7 mouse cellular contexts compared by ENCODE assay signal in the genomic region with DNA sequence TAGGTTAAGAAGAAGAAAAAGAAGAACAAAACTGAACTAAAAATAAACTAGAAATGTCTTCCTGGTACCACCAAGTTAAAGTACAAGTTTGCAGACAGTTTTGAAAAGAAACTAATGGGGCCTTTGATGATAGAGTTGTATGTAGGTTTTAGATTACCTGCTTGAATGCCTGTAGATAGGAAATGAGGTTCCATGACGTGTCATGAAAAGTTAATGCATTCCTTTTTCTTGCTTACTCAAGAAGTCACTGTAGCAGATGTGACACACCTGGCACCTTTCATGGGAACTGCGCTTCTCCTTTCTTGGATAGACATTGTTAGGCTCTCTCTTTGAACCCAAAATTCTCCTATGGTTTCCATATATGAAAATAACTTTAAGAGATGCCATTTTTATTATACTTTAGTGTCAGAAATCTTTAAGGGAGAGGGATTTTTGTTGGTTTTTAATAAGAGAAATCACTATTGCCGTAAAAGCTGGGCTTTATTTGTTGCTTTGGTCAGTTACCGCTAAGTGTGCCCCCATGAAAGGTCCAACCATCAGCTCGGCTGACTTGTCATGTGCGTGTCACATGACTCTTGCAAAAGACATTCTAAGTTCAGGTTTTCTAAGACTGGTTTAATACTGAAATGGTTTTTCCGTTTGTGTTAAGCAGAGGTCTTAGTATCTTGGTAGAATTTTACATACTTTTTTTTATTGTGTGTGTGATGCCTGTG. TPM values are rescaled to one million over a fixed set of nuclear protein-coding genes. Genes with fewer than 3 reads are reported as not detected.
DNase-seq lines count a peak whose midpoint lies in the region; ATAC-seq and TF ChIP-seq lines count a peak whose summit lies in the region.

No protein-coding gene starts in this region.

- peak overlapping the region; percentile 98 for H3K4me3 ChIP-seq in hindbrain, embryonic 12.5 days
- peak overlapping the region; percentile 44; the same call in 1 of the 2 replicates for H3K4me3 ChIP-seq in small intestine, adult 2 months (ENCODE audit: low read depth, low read length)

- H3K27ac ChIP-seq in hindbrain, embryonic 12.5 days: peak overlapping the region; percentile 98; the same call in 1 of the 2 replicates
- H3K27ac ChIP-seq in small intestine, adult 2 months (ENCODE audit: insufficient read depth, low read depth, low read length): peak overlapping the region; percentile 92; the same call in 1 of the 2 replicates

- H3K27me3 ChIP-seq in hindbrain, embryonic 12.5 days: no peaks in the 10 kb centered on the region
- H3K27me3 ChIP-seq in small intestine, adult 2 months (ENCODE audit: control insufficient read depth, insufficient read depth, low read length): no peaks in the 10 kb centered on the region

- 59% methylated on average over 7 of the region's 7 CpGs for WGBS in hindbrain, embryonic 12.5 days
- whole genome bisulfite sequencing in small intestine, adult 2 months: 3% methylated on average over 7 of the region's 7 CpGs

- DNase-seq in NIH3T3 (ENCODE audit: low read depth) (peak; percentile 33), liver (peak; percentile 19)
- DNase-seq in right cerebral cortex, adult 18-20 months: no peak
- no peak for DNase-seq in gastrocnemius, postnatal 10 days

- TF ChIP-seq POLR2A in small intestine, adult 2 months (IDR thresholded peaks at IDR 0.05; ENCODE audit: low read depth, low read length): no peak

- H3K36me3 ChIP-seq in hindbrain, embryonic 12.5 days: no peaks in the 10 kb centered on the region
- H3K36me3 ChIP-seq in small intestine, adult 2 months (ENCODE audit: control insufficient read depth, insufficient read depth, low read length): no peaks in the 10 kb centered on the region

- TF ChIP-seq CTCF in small intestine, adult 2 months (IDR thresholded peaks at IDR 0.05; ENCODE audit: extremely low read depth, insufficient read length, insufficient replicate concordance, low read depth, low read length): no peak

- H3K9ac ChIP-seq in hindbrain, embryonic 12.5 days: peak overlapping the region; percentile 97

- ATAC-seq in CD4-positive, CD25-positive, alpha-beta regulatory T cell, adult 4 months: peak; percentile 6
- ATAC-seq in hindbrain, embryonic 12.5 days (ENCODE audit: low FRiP score): no peak

- no peaks in the 10 kb centered on the region for H3K9me3 ChIP-seq in hindbrain, embryonic 12.5 days (replicated peaks)

- peak overlapping the region; percentile 69 for H3K4me2 ChIP-seq in hindbrain, embryonic 12.5 days (replicated peaks)

- peaks cover 35% of the 10 kb centered on the region for H3K4me1 ChIP-seq in hindbrain, embryonic 12.5 days
- H3K4me1 ChIP-seq in small intestine, adult 2 months (ENCODE audit: control insufficient read depth, insufficient read depth, insufficient read length, low read length): peaks cover 17% of the 10 kb centered on the region; the same call in 1 of the 2 replicates

RNA-seq across cellular contexts. Expression of a gene that starts 1.2 kb away (rescaled TPM):
- polyA plus RNA-seq in CD4-positive, CD25-positive, alpha-beta regulatory T cell, adult 4 months (2017; shearing (Covaris generic)): 100 to 1,000 TPM in 1 of 2 experiments, 10 to 100 TPM in 1; 70.6 to 103 TPM
- 271 and 302 TPM in 2 replicates for polyA plus RNA-seq in hindbrain, embryonic 12.5 days (2016; fragmentation: Nextera tagmentation; extraction: Ambion mirVana)
- polyA plus RNA-seq in small intestine, adult 2 months (2012; rRNA removed): 27.7 and 60.0 TPM in 2 replicates
- 100 to 1,000 TPM; 117 to 122 TPM for total RNA-seq in gastrocnemius, postnatal 10 days (2021)

RNA-seq across cellular contexts. Expression of a gene that starts 46.8 kb away (rescaled TPM):
- polyA plus RNA-seq in CD4-positive, CD25-positive, alpha-beta regulatory T cell, adult 4 months (2017; shearing (Covaris generic)): 10 to 100 TPM; 12.3 to 16.2 TPM
- polyA plus RNA-seq in hindbrain, embryonic 12.5 days (2016; fragmentation: Nextera tagmentation; extraction: Ambion mirVana): 34.1 and 35.9 TPM in 2 replicates
- polyA plus RNA-seq in small intestine, adult 2 months (2012; rRNA removed): 3.5 and 4.6 TPM in 2 replicates
- 10 to 100 TPM; 24.7 to 31.2 TPM for total RNA-seq in gastrocnemius, postnatal 10 days (2021)

Comparison
In these comparisons a context has a peak if more than half of its experiments do, and no peak if none do; other contexts are left out.
1. DNase-seq: peak in NIH3T3 (single experiment) and liver (single experiment); none in right cerebral cortex, adult 18-20 months (single experiment) and gastrocnemius, postnatal 10 days (single experiment).